Mouse (Mus musculus): ENCODE data around the gene Gm9268. TPM values are rescaled to one million over a fixed set of nuclear protein-coding genes. Genes with fewer than 3 reads are reported as not detected.
"Not testable (repeated sequence)": the region's sequence is repeated elsewhere in the genome, so short reads cannot be mapped to it uniquely, and the experiment has no call there.

Gm9268 gene
- not detected in 2 replicates for polyA plus RNA-seq (2012; rRNA removed)

GRCm38 (mm10) chr7:43018465-43018864 is at the start of gene Gm9268:
Gm9268 (plus strand) TSS chr7:43018765.
- WGBS: no CpG with 5 or more reads among the region's 1 CpGs
- not testable (repeated sequence) for H3K27me3 ChIP-seq (ENCODE audit: control insufficient read depth, insufficient read depth, low read length); H3K27ac ChIP-seq (ENCODE audit: control insufficient read depth, insufficient read depth, low read length)

GRCm38 (mm10) chr7:42980098-42980497 is 38.5 kb upstream of the Gm9268 start:
- Histone ChIP-seq H3K27me3 (ENCODE audit: control insufficient read depth, insufficient read depth, low read length) (no peaks in the 10 kb centered on the region), H3K4me1 (replicated peaks; ENCODE audit: control insufficient read depth, insufficient read depth, low read length) (no peaks in the 10 kb centered on the region), H3K27ac (ENCODE audit: control insufficient read depth, insufficient read depth, low read length) (no peak overlapping the region), H3K4me3 (ENCODE audit: control insufficient read depth, insufficient read depth, low read length) (no peak overlapping the region), H3K36me3 (ENCODE audit: control insufficient read depth, insufficient read depth, low read length) (no peaks in the 10 kb centered on the region)
- no peak for DNase-seq
- no peak for TF ChIP-seq POLR2A (IDR thresholded peaks at IDR 0.05; ENCODE audit: control insufficient read depth, extremely low read depth, insufficient read depth, low read length, poor library complexity)
- no peak for TF ChIP-seq CTCF (IDR thresholded peaks at IDR 0.05; ENCODE audit: borderline replicate concordance, control insufficient read depth, extremely low read depth, insufficient read depth, low read length, poor library complexity)
- 23% methylated on average over 11 of the region's 11 CpGs for WGBS

More at GRCm38 (mm10) chr7:43018465-43018864, at the start of gene Gm9268:
- not testable (repeated sequence) for H3K4me1 ChIP-seq (replicated peaks; ENCODE audit: control insufficient read depth, insufficient read depth, low read length); DNase-seq; H3K4me3 ChIP-seq (ENCODE audit: control insufficient read depth, insufficient read depth, low read length); H3K36me3 ChIP-seq (ENCODE audit: control insufficient read depth, insufficient read depth, low read length)

- TF ChIP-seq CTCF (IDR thresholded peaks at IDR 0.05; ENCODE audit: borderline replicate concordance, control insufficient read depth, extremely low read depth, insufficient read depth, low read length, poor library complexity) (no peak), POLR2A (IDR thresholded peaks at IDR 0.05; ENCODE audit: control insufficient read depth, extremely low read depth, insufficient read depth, low read length, poor library complexity) (no peak)
- 85% methylated on average over 10 of the region's 10 CpGs for WGBS
- Histone ChIP-seq H3K4me3 (ENCODE audit: control insufficient read depth, insufficient read depth, low read length) (no peak overlapping the region), H3K27me3 (ENCODE audit: control insufficient read depth, insufficient read depth, low read length) (no peaks in the 10 kb centered on the region), H3K27ac (ENCODE audit: control insufficient read depth, insufficient read depth, low read length) (no peak overlapping the region), H3K4me1 (replicated peaks; ENCODE audit: control insufficient read depth, insufficient read depth, low read length) (no peaks in the 10 kb centered on the region), H3K36me3 (ENCODE audit: control insufficient read depth, insufficient read depth, low read length) (no peaks in the 10 kb centered on the region)
- DNase-seq: no peak
These were observed 37.8 kb upstream of the Gm9268 start for GRCm38 (mm10) chr7:42980739-42981138.

- no peak for TF ChIP-seq POLR2A (IDR thresholded peaks at IDR 0.05; ENCODE audit: control insufficient read depth, extremely low read depth, insufficient read depth, low read length, poor library complexity)
- TF ChIP-seq CTCF (IDR thresholded peaks at IDR 0.05; ENCODE audit: borderline replicate concordance, control insufficient read depth, extremely low read depth, insufficient read depth, low read length, poor library complexity): no peak
- 89% methylated on average over 8 of the region's 8 CpGs for WGBS
- Histone ChIP-seq H3K4me1 (replicated peaks; ENCODE audit: control insufficient read depth, insufficient read depth, low read length) (no peaks in the 10 kb centered on the region), H3K27ac (ENCODE audit: control insufficient read depth, insufficient read depth, low read length) (no peak overlapping the region), H3K4me3 (ENCODE audit: control insufficient read depth, insufficient read depth, low read length) (no peak overlapping the region), H3K27me3 (ENCODE audit: control insufficient read depth, insufficient read depth, low read length) (no peaks in the 10 kb centered on the region), H3K36me3 (ENCODE audit: control insufficient read depth, insufficient read depth, low read length) (no peaks in the 10 kb centered on the region)
- no peak for DNase-seq
These were observed 59.3 kb downstream of the Gm9268 start for GRCm38 (mm10) chr7:43077831-43078230.

Other genes starting within 250 kb of the Gm9268 start
- not detected in 2 replicates for gene Vmn2r62, start 225.2 kb upstream of the Gm9268 start, polyA plus RNA-seq (2012; rRNA removed)
- gene Gm2381, start 151.5 kb upstream of the Gm9268 start, polyA plus RNA-seq (2012; rRNA removed): not detected in 2 replicates
- gene Vmn2r63, start 84.9 kb upstream of the Gm9268 start, polyA plus RNA-seq (2012; rRNA removed): not detected in 2 replicates
- not detected in 2 replicates for gene Zfp936, start 95.5 kb downstream of the Gm9268 start, polyA plus RNA-seq (2012; rRNA removed)